Mouse (Mus musculus) heart, embryonic 10.5 days (tissue): ENCODE data around the gene Brsk2. TPM values are rescaled to one million over a fixed set of nuclear protein-coding genes. Genes with fewer than 3 reads are reported as not detected.
A peak's percentile ranks its signal among the peaks of the same experiment; 100 is the strongest.

Source experiments
- DNase-seq: peaks from one replicate; pipeline ENCODE4 v3.0.0-alpha.2; 2017; ENCODE audit warnings: low spot score
- H3K27ac ChIP-seq: fragments of 300-500 bp; sonication (generic); 2 replicates; pipeline ENCODE4 v1.5.1; 2016; ENCODE audit warnings: mild to moderate bottlenecking
- H3K27me3 ChIP-seq: fragments of 300-500 bp; sonication (generic); 2 replicates; pipeline ENCODE4 v1.6.1; 2016; ENCODE audit warnings: mild to moderate bottlenecking; ENCODE audit not compliant: poor library complexity, insufficient read depth, severe bottlenecking
- H3K36me3 ChIP-seq: fragments of 300-500 bp; sonication (generic); 2 replicates; pipeline ENCODE4 v1.6.1; 2016; ENCODE audit warnings: mild to moderate bottlenecking, moderate library complexity
- H3K4me1 ChIP-seq: fragments of 300-500 bp; sonication (generic); 2 replicates; pipeline ENCODE4 v1.6.1; 2016; ENCODE audit warnings: mild to moderate bottlenecking
- H3K4me3 ChIP-seq: fragments of 300-500 bp; sonication (generic); 2 replicates; pipeline ENCODE4 v1.5.1; 2016; ENCODE audit warnings: mild to moderate bottlenecking, moderate library complexity
- H3K9me3 ChIP-seq: fragments of 300-500 bp; sonication (generic); 2 replicates; pipeline ENCODE4 v1.6.1; 2016; ENCODE audit warnings: mild to moderate bottlenecking, moderate library complexity
- WGBS: fragments of 180-500 bp; shearing (Covaris S2); methylation state at CpG from one replicate; pipeline ENCODE4 v1.1.7; 2016; 5-methylcytosine and 5-hydroxymethylcytosine counted together
- polyA plus RNA-seq: library from polyadenylated mRNA; unstranded; fragments of >200 nt; fragmentation: Nextera tagmentation; extraction: Ambion mirVana; gene quantifications from 2 replicates; pipeline ENCODE4 v1.2.1, GENCODE M21; 2016

The Brsk2 gene
- polyA plus RNA-seq, 1 experiment from 2014 or later, result 0.19 TPM

DNA sequence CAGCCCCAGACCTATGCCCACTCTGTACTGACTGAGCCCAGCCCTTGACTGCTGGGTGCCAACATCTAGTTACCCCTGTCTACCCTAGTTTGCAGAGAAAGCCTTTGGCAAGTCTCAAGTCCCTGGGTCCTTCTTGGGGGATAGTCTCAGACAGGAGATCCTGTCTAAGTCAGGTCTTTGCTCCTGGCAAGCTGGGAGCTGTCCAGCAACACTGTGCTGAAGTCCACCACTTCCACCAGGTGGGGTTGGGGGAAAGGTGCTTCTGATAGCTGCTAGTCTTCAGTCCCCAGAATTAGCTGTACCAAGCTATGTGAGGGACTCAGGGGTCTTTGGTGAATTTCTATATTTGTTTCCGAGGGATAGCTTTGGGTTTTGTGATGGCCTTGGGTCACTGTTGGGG, 9.6 kb downstream of the Brsk2 start:
- H3K4me3 ChIP-seq, result no peak overlapping the region
- no peaks in the 10 kb centered on the region for H3K4me1 ChIP-seq
- H3K27me3 ChIP-seq, result peaks cover 24% of the 10 kb centered on the region
- no peaks in the 10 kb centered on the region for H3K36me3 ChIP-seq
- H3K27ac ChIP-seq, result no peak overlapping the region
- DNase-seq, result no peak
- WGBS, result 72% methylated on average over 1 of the region's 1 CpGs
- H3K9me3 ChIP-seq, result no peaks in the 10 kb centered on the region

DNA sequence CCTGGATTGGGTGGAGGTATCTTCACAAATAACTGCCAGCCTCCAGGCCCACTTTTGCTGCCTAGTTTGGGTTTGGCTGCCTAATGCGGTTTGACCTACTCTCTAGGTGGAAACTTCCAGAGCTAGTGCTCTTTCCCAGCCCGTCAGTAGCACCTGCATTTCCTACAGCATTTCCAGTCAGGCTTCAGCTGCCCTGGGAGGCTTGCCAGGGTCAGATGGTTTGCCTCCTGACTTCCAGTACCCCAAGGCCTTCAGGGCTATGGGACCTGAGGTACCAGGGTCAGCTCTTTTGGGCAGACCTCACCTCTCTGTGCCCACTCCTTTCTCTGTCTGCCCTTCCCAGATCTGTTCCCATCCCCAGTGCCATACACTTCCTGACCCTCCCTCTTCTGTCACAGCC, 11.4 kb downstream of the Brsk2 start:
- Histone ChIP-seq H3K4me1 (no peaks in the 10 kb centered on the region), H3K27ac (no peak overlapping the region), H3K9me3 (no peaks in the 10 kb centered on the region), H3K4me3 (no peak overlapping the region), H3K27me3 (peaks cover 8% of the 10 kb centered on the region), H3K36me3 (no peaks in the 10 kb centered on the region)
- no peak for DNase-seq
- WGBS, result 66% methylated on average over 2 of the region's 2 CpGs

DNA sequence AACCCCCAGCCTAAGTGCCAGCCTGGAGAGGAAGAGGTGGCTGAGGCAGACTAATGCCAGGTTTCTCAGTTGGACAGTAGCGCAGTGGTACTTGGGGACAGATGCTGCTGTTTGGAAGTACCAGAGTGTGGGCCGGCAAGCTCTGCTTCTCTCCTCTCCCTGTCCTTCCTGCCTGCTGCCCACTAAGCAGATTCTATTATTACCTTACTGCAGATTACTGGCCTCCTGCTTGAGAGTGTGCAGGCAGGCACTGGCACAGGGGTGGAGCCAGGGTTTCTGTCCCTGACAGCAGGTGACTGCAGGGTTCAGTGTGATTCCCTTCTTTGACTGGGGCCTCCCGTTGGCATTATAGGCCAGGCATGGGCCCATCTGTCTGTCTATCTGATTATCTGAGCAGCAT, 11.9 kb downstream of the Brsk2 start:
- no peaks in the 10 kb centered on the region for H3K9me3 ChIP-seq
- no peaks in the 10 kb centered on the region for H3K36me3 ChIP-seq
- WGBS, result 87% methylated on average over 3 of the region's 3 CpGs
- no peak overlapping the region for H3K4me3 ChIP-seq
- no peaks in the 10 kb centered on the region for H3K4me1 ChIP-seq
- H3K27ac ChIP-seq, result no peak overlapping the region
- H3K27me3 ChIP-seq, result peaks cover 2% of the 10 kb centered on the region; the same call in 1 of the 2 replicates
- DNase-seq, result no peak

DNA sequence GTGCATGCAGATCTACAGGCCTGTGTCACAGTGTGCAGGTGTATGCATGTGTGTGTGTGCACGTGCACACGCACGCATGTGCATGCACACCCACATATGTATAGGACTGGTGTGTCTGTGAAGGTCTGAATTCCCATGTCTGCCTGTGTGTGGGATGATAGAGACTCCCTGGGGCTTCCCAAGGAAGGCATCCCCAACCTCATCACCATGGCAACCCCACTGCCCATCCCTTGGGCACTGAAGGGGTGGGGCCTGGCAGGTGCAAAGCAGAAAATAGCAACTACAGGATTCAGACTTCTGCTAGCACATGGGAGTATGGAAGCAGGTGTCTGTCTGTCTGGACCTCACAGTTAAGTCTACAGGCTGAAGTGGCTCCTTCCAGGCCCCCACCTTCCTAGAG, 13.0 kb downstream of the Brsk2 start:
- no peaks in the 10 kb centered on the region for H3K9me3 ChIP-seq
- H3K27me3 ChIP-seq, result no peaks in the 10 kb centered on the region
- no peak overlapping the region for H3K27ac ChIP-seq
- H3K4me3 ChIP-seq, result no peak overlapping the region
- no peaks in the 10 kb centered on the region for H3K36me3 ChIP-seq
- no peaks in the 10 kb centered on the region for H3K4me1 ChIP-seq
- no peak for DNase-seq
- 96% methylated on average over 3 of the region's 3 CpGs for WGBS

DNA sequence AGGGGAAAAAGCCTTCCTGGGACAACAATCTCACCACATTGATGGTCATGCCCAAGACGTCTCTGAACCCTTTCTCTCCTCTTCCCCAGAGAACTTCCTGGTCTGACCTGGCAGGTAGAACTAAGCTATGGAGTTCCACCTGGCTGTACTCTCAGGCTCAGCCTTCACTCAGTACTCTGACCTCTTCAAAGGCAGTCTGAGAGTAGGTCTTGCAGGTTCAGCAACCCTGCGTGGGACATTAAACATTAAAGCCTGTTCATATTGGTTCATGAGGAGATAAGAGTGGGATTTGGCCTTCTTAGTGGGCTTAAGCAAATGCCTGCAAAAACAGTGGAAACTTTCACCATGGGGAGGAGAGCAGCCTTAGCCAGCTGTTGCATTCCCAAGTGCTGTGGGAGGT, 16.7 kb downstream of the Brsk2 start:
- Histone ChIP-seq H3K4me1 (no peaks in the 10 kb centered on the region), H3K9me3 (no peaks in the 10 kb centered on the region), H3K27me3 (peaks cover 8% of the 10 kb centered on the region; the same call in 1 of the 2 replicates), H3K4me3 (no peak overlapping the region), H3K27ac (no peak overlapping the region), H3K36me3 (no peaks in the 10 kb centered on the region)
- no peak for DNase-seq
- 73% methylated on average over 2 of the region's 2 CpGs for WGBS

DNA sequence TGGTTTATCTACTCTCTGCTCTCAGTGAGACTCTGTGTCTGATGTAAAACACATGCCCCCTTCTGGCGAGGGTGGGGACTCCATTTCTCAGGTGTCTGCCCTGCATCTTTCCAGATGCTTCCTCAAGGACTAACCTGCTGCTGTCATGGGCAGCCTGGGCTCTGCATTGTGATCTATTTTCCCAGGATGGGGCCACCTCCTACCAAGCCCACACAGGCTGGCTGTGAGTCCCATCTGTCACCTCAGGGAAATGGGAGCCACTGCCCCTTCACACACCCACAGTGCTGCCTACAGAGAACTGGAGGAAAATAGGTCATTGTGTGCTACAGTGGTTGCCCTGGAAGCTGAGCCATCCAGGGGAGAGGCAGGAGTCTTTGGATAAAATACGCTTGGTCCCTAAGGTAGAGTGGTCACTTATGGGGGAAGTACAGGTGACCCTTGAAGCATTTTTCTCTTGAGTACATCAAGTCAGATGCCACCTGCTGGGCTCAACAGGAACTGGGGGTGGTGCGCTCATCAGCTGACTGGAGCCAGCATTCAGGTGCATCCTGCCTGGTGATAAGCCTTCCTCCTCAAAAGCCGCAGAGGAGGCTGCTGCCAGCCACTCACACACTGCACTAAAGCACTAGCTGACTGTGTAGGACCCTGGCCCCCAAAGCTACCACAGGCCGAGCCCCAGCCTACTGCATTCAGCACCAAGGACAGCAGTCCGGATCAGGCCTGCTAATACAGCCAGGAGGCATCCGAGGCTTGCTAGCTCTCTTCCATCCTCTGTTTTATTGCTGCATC, 23.5 kb downstream of the Brsk2 start:
- Histone ChIP-seq H3K27me3 (peaks cover 8% of the 10 kb centered on the region; the same call in 1 of the 2 replicates), H3K9me3 (no peaks in the 10 kb centered on the region), H3K36me3 (no peaks in the 10 kb centered on the region), H3K4me1 (no peaks in the 10 kb centered on the region), H3K4me3 (no peak overlapping the region), H3K27ac (no peak overlapping the region)
- DNase-seq, result peak; percentile 82
- WGBS, result 31% methylated on average over 7 of the region's 7 CpGs

DNA sequence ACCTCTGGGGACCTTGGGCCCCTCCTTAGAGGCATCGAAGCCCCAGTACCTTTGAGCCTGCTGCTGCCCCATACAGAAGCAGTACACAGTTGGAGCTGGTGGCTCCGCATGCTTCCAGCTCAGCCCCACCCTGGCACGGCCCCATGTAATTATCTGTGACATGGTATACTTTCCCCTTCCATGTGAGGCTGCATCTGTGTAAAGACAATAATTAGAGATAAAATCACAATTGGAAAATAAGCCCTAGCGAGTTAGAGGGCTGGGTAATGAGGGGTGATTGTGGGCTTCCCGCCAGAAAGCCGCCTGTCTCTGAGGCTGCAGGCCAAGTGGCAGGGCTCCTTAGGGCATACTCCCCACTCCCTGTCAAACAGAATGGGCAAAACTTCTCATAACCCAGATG, 28.5 kb downstream of the Brsk2 start:
- Histone ChIP-seq H3K4me3 (no peak overlapping the region), H3K4me1 (no peaks in the 10 kb centered on the region), H3K36me3 (no peaks in the 10 kb centered on the region), H3K27me3 (no peaks in the 10 kb centered on the region), H3K9me3 (no peaks in the 10 kb centered on the region), H3K27ac (no peak overlapping the region)
- 75% methylated on average over 6 of the region's 6 CpGs for WGBS
- no peak for DNase-seq

DNA sequence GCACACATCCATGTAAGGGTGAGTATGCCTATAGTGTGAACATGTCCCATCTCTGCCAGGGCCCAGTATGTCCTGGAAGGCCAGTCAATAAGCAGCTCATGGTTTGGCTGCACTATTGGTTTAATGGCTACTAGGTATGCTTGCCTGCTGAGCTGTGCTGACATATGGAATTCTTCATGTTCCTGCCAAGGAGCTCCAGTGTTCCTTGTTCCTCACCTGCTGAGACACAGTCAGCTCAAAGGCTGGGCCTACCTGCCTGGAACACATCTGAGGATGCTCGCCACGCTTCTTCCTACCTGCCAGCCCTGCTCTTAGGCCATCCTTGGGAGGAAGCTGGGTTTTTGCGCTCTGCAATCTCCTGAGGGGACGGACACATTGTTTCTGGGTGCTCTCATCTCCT, 29.7 kb downstream of the Brsk2 start:
- DNase-seq, result no peak
- no peaks in the 10 kb centered on the region for H3K36me3 ChIP-seq
- H3K27me3 ChIP-seq, result no peaks in the 10 kb centered on the region
- no peak overlapping the region for H3K4me3 ChIP-seq
- no peaks in the 10 kb centered on the region for H3K9me3 ChIP-seq
- WGBS, result 83% methylated on average over 4 of the region's 4 CpGs
- no peak overlapping the region for H3K27ac ChIP-seq
- H3K4me1 ChIP-seq, result no peaks in the 10 kb centered on the region

DNA sequence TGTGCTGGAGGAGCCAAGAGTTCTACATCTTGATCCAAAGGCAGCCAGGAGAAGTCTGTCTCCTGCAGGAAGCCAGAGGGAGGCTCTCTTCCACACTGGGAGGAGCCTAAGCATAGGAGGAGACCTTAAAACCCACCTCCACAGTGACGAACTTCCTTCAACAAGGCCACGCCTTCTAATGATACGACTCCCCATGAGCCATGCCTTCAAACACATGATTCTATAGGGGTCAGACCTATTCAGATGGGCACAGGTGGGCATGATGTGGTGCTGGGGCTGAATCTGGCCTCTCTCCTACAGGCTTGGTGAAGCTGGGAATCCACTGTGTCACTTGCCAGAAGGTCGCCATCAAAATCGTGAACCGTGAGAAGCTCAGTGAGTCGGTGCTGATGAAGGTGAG, 31.7 kb downstream of the Brsk2 start:
- Histone ChIP-seq H3K4me1 (no peaks in the 10 kb centered on the region), H3K27ac (no peak overlapping the region), H3K27me3 (no peaks in the 10 kb centered on the region), H3K9me3 (no peaks in the 10 kb centered on the region), H3K4me3 (no peak overlapping the region), H3K36me3 (no peaks in the 10 kb centered on the region)
- DNase-seq, result no peak
- 82% methylated on average over 7 of the region's 7 CpGs for WGBS

DNA sequence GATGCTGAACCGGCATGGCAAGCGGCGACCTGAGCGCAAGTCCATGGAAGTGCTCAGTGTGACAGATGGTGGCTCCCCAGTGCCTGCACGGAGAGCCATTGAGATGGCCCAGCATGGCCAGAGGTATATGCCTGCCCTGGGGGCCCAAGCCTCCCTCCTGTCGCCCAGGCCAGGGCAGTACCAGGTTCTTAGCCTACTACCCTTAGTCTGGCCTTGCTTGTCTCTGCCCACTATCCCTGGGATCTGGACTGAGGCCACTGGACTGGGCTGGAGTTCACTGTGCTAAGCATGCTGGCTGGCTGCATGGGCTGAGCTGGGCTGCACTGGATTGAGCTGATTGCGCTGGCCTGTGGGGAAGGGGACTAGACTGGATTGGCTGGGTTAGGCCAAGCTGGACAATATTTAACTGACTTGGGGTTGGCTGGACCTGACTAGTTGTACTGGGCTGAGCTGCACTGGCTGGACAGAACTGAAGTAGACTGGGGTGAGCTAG, 38.8 kb downstream of the Brsk2 start:
- H3K4me1 ChIP-seq, result 0 out of 2 replicates have a peak, but pooled peaks cover 5% of the 10 kb centered on the region
- 80% methylated on average over 7 of the region's 7 CpGs for WGBS

DNA sequence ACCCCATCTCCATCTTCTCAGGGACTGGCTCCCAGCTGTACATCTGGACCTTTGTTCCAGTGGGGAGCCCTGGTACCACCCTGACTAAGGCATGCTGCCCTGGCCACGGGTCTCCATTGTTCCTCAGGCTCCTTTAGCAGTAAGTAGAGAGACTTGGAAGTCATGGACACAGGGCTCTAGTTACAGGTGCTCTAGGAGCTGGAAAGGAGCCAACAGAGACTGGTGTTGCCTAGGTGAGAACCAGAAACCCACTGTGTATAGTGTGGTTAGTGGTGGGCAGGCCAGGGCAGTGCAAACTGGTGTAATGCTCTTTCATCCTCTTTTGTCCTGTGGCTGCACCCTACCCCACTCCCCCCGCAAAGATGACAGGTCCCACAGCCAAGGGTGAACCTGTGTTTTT, 41.6 kb downstream of the Brsk2 start:
- DNase-seq, result no peak

More for the DNA sequence above, 38.8 kb downstream of the Brsk2 start:
- Histone ChIP-seq H3K4me3 (no peak overlapping the region), H3K36me3 (no peaks in the 10 kb centered on the region), H3K27ac (no peak overlapping the region), H3K9me3 (no peaks in the 10 kb centered on the region), H3K27me3 (0 out of 2 replicates have a peak, but pooled peaks cover 9% of the 10 kb centered on the region)
- DNase-seq, result no peak

DNA sequence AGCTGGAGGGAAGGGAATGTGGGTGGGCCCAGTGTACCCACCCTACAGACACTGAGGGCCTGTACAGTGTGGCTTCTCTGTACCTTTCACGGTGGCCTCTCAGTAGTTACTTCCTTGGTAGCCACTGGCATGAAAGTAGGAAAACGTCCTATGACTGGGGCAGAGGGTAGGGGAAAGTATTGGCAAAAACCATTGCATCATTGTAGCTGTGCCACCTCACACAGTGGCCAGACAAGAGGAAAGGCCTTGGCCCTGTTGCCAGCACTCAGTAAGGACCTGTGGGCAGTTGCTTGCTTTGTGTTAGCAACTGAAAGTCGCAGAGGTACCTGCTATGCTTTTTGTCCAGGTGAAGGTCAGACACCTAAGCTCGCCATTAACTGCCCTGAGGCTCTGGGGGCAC, 44.6 kb downstream of the Brsk2 start:
- Histone ChIP-seq H3K27me3 (no peaks in the 10 kb centered on the region), H3K36me3 (no peaks in the 10 kb centered on the region), H3K27ac (no peak overlapping the region), H3K4me1 (0 out of 2 replicates have a peak, but pooled peaks cover 5% of the 10 kb centered on the region), H3K4me3 (no peak overlapping the region), H3K9me3 (no peaks in the 10 kb centered on the region)
- no peak for DNase-seq
- 87% methylated on average over 4 of the region's 4 CpGs for WGBS

More for the DNA sequence above, 41.6 kb downstream of the Brsk2 start:
- Histone ChIP-seq H3K9me3 (no peaks in the 10 kb centered on the region), H3K4me3 (no peak overlapping the region), H3K36me3 (no peaks in the 10 kb centered on the region), H3K27ac (no peak overlapping the region), H3K27me3 (0 out of 2 replicates have a peak, but pooled peaks cover 9% of the 10 kb centered on the region), H3K4me1 (0 out of 2 replicates have a peak, but pooled peaks cover 5% of the 10 kb centered on the region)
- whole genome bisulfite sequencing, result 68% methylated on average over 2 of the region's 2 CpGs

DNA sequence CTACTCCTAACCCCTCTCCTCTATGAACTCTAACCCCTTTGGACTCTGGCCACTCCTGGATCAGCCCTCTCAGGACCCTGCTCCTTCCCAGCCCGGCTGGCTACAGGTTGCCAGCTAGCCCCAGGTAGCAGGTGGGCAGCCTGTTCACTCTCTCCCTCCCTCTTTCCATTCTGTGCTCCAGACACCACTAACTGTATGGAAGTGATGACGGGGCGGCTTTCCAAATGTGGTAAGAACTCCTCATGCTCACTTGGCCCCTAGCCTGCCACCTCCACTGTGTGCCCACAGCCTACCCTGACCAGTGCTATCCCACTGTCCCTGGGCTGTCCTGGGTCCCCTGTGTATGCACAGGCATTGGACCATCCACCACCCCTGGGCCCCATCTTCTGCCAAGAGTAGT, 51.1 kb downstream of the Brsk2 start:
- H3K27ac ChIP-seq, result no peak overlapping the region
- H3K36me3 ChIP-seq, result peaks cover 7% of the 10 kb centered on the region
- no peak for DNase-seq
- WGBS, result 89% methylated on average over 3 of the region's 3 CpGs
- no peaks in the 10 kb centered on the region for H3K27me3 ChIP-seq
- H3K9me3 ChIP-seq, result no peaks in the 10 kb centered on the region
- peaks cover 6% of the 10 kb centered on the region; the same call in 1 of the 2 replicates for H3K4me1 ChIP-seq
- H3K4me3 ChIP-seq, result no peak overlapping the region
